Mouse (Mus musculus) erythroblast, adult 5-6 weeks (primary cell): ENCODE results near the gene Slc1a3. TPM values are rescaled to one million over a fixed set of nuclear protein-coding genes. Genes with fewer than 3 reads are reported as not detected.

ENCODE experiments used
- ATAC-seq: replicated peaks from 2 replicates; pipeline ENCODE4 v1.8.0; 2016; ENCODE audit warnings: moderate number of reproducible peaks, mild to moderate bottlenecking, moderate TSS enrichment, inconsistent platforms; ENCODE audit not compliant: poor library complexity, low FRiP score, severe bottlenecking
- total RNA-seq, 2 experiments: library from RNA; stranded (forward) in 1 of 2; stranded (reverse) in 1 of 2; fragments of 150-400 nt in 1 of 2; fragments of 200-764, 138-1000 nt in 1 of 2; gene quantifications; 2 replicates each; pipeline versions ENCODE4 v1.2.3 to v1.2.4; 2015 to 2017; ENCODE audit warnings: low replicate concordance in 2 of 2

The Slc1a3 gene
- total RNA-seq, 2 experiments from 2014 or later, result 0.34 to 0.38 TPM

DNA sequence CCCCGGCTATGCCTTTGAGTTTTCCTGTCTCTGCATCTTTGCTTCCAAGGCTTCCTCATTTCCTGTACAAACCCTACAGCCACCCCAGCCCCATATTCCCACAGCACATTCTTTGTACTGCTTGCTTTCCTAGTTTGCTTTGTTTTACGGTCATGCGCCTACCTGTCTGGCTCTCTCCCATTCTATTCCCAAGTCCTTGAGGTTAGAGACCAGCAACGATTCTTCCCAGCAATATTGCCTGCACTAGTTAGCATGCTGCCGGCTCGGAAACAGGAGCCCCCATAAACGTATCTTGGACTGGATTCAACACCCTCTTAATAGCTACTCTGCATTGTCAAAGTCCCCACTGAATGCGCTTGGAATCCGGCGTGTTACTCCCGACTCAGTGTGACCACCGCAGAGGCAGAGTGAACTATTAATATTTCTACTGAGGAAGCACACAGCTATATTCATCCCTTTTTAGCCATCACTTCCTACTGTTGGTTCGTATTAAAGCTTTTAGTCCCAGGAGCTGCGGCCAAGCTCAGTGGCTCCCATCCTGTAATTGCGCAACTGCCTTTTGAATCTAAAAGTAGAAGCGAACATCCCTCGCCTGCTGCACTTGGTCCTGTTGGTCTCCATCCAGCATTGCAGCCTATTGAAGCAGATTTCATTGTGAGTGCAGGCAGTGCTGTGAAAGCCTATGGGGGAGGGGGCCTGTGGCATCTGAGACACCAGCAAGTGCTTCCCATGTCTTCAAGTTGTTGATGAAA is 47.0 kb downstream of the Slc1a3 start:
- ATAC-seq, result no peak

- no peak for ATAC-seq
These were observed 48.7 kb downstream of the Slc1a3 start for GRCm38 (mm10) chr15:8661856-8662255.

DNA sequence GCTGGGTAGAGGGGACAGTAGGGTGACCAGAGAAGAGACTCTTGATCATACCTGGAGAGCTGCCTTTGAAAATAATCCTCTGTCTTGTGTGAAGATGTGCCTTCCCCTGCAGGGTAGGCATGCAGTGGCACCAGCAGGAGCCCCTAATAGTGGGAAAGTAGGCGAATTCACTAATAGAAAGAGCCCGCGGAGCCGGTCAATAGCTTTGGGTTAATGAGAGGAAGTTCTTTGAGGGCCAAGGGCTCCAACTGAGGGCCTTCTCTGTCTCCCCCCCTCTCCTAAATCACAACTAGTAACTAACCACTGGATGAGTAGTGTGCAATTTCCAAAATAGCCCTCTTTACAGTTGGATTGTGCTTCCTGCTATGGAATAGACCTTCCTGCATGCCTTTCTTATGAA is 50.6 kb downstream of the Slc1a3 start:
- ATAC-seq, result no peak

- ATAC-seq, result no peak
These were observed 51.0 kb downstream of the Slc1a3 start for GRCm38 (mm10) chr15:8659483-8659971.

DNA sequence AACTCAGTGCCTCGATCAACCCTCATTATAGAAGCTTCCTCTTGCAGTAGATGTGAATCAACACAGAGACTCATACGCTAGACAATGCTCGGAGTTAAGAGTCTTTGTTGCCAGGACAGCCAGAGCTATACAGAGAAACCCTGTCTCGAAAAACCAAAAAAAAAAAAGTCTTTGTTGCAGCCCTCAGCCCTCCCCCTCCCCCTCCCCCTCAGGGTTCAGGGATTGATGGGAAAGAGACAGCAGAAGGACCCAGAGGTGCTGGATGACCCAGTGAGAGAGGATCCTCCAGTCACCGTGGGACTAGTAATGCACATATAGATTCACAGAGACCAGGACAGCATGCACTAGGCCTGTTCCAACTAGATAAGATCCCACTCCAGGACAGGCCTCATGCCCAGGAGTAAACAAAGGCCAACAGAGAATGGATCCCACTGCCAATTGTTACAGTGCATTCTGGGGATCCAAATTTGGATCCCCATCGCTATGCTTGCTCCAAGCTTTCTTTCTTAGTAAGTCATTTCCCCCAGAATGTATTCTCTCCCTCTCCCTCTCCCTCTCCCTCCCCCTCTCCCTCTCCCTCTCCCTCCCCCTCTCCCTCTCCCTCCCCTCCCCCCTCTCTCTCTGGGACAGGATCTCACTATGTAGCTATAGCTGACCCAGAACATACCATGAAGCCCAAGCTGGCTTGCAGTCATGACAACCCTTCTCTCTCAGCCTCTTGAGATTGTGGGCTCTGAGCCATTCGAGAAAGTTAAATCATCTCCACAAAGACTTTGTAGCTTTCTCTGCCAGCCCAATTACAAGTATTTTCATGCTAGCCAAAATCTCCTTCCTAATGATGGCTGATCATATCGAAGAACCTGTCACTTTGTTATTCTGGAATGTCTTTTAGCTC is 52.2 kb downstream of the Slc1a3 start:
- ATAC-seq, result no peak

DNA sequence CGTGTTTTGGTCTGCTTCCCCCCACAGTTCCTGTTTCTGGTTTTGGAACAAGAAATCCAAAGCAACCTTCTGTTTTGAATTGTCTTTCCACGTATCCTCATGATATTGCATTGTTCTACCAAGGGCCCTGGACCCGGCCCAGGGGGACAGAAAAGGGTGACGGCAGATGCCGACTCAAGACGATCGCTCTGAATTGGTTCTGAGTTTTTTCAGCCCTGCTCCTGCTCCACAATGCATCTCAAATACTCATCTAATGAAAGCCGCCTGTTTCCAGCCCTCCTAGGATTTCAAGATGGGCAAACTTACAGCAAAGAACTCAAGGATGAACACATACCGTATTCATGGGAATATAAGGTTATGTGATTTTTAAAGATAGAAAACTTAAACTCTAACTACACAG is 55.3 kb downstream of the Slc1a3 start:
- ATAC-seq, result no peak

DNA sequence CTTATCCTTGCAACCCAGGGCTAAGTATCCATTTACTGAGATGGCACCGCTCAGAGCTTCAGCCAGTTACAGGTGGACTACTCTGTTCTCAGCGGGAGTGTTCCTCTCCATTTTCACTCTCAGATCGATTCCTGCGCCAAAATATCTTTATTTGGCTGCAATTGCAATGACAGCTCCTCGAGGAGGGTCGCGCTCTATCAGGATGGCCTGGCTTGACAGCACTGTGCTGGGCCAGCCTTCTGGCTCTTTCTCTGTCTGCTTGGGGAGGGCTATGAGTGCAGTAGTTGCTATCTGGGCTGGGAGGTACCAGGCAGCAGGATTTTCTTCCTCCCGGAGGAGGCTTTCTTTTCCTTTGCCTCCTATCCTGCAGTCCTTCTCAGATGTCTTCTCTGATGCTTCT is 57.9 kb downstream of the Slc1a3 start:
- no peak for ATAC-seq

DNA sequence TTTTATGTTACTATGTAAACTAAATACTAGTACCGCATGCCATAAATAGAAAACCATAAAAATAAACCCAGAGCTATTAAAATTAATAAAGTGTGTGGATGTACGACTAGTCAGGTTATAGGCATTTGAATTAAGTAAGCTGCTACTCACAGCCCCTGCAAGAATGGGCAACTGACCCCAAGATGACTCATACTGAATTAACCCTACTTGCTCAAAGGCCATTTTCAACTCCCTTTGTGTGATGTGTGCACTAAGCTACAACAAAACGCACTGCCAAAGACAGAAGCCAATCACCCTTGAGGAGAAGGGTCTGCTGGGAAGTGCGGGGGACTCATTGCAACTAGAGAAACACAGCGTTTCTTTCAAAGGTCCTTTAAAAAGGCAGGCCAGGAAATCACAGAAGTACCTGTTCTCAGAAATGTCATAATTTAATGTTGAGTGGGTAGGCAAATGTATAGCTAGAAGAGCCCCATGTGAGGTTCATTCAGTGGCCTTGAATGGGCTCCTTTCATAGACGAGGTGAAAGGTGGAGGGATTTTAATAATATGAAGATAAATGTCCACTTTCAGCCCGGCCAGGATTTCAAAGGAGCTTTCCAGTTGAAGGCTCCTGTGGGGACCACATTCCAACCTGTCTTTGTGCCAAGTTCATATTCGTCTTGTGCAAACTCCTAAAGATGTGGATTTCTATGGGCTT is 66.4 kb downstream of the Slc1a3 start:
- no peak for ATAC-seq

GRCm38 (mm10) chr15:8639856-8640255 is 70.7 kb downstream of the Slc1a3 start:
- ATAC-seq, result no peak

- no peak for ATAC-seq
These were observed 71.8 kb downstream of the Slc1a3 start for GRCm38 (mm10) chr15:8638568-8639325.

DNA sequence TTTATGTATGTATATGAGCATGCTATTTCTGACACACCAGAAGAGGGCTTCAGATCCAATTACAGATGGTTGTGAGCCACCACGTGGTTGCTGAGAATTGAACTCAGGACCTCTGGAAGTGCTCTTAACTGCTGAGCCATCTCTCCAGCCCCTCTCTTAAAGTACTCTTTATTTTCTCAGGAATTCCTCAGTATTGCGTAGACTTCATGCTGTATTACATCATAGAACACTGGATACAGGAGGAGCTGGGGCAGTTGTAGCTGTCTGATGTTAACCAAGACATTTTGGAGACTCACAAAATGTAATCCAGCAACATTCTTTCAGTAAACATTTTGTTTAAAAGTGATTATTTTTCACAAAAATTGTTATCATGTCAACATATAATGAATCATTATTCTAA is 73.3 kb downstream of the Slc1a3 start:
- ATAC-seq, result no peak

GRCm38 (mm10) chr15:8635974-8636373 is 74.6 kb downstream of the Slc1a3 start:
- ATAC-seq, result no peak

DNA sequence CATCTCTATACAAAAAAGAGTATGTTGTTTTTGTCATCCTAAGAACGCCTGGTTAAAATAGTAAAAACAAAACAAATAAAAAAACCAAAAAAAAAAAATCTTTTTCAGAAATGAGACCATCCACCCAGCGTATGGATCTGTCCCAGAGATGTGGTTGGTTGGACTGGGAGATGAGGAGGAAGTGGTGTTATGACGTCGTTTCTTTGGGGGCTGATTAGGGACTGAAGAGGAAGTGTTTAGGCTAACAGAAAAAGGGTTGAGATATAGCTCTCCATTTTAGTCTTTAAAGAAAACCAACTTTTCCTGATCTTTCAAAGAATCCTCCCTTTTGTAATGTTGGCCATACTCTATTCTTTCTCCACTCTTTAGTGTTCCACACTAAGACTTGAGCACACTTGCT is 75.8 kb downstream of the Slc1a3 start:
- no peak for ATAC-seq

DNA sequence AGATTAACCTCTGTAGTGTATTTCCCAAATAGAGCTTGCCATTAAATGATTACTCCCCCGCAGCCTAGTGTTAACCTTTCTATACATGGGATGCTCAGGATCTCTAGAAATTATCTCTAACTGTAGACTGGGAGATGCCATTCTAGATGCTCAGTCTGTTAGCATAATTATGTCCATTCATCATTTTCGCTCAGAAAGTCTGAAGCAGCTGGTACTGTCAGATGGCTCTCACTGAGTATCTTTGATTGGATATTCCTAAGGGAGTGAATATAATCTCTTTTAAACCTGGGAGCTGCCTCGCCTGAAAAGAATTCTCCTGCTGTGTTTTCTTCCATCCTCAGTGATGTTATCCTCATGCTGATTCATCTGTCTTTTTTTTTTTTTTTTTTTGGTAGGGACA is 76.2 kb downstream of the Slc1a3 start:
- ATAC-seq, result no peak

DNA sequence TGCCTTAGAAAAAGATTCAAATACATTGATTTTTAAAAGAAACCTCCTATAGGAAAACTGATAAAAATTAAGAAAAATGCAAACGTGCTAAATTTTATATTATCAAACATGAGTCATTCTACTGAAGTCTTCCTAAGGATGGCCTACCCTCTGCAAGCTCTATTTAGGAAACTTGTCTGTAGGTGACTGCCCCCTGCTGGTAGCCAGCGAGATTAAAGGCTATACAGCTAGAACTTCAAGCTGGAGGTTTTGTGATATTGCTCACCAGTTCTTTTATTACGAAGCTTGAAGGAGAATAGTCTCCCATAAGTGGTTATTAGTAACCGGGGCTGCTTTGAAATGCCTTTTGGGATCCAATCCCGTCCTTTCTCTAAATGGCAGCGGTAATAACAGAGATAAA is 77.2 kb downstream of the Slc1a3 start:
- no peak for ATAC-seq

- no peak for ATAC-seq
These were observed 78.2 kb downstream of the Slc1a3 start for GRCm38 (mm10) chr15:8632361-8632760.

DNA sequence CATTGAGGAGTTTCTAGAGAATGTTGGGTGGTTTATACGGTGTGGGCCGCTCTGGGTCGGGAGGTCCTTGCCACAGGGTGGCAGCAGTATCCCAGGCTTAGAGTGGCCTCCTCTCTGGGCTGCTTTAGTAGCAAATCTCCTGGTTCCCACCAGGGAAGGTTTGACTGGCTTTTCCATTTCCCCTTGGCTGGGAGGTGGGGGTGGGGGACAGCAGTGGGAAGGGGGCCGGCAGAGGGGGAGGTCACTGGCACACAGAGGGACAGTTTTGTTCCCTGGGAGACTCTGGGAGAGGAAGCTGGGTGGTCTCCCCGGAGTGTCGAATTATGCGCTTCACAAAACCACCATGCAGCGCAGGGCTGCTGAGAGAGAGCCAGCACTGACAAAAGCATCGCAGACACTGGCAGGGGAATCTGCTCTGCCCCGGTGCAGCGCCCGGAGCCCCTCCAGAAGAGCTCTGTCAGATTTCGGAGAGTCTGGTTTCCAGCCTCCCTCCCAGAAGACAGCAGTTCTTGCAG is 81.2 kb downstream of the Slc1a3 start:
- ATAC-seq, result no peak

- ATAC-seq, result no peak
These were observed 82.4 kb downstream of the Slc1a3 start for GRCm38 (mm10) chr15:8628150-8628549.

GRCm38 (mm10) chr15:8627097-8627537 is 83.4 kb downstream of the Slc1a3 start:
- ATAC-seq, result 0 out of 2 replicates have a peak, but pooled peaks have one; percentile 30
